Mouse (Mus musculus) Patski (cell line): ENCODE measurements around the gene Ly6g6c. TPM values are rescaled to one million over a fixed set of nuclear protein-coding genes. Genes with fewer than 3 reads are reported as not detected.

ENCODE experiments used
- ATAC-seq: fragments of 100-300 bp; one replicate; pipeline ENCODE4 v1.8.0; 2021
- CTCF ChIA-PET: fragments of 350-600 bp; sonication (Branson Sonifier 250); formaldehyde crosslinking; loops from one replicate; lab custom pipeline; 2022; ENCODE audit warnings: inconsistent platforms; lab: Charles Lee
- POLR2A ChIA-PET: fragments of 350-600 bp; sonication (Branson Sonifier 250); formaldehyde crosslinking; loops from one replicate; lab custom pipeline; 2022; ENCODE audit warnings: antibody characterized with exemption, inconsistent platforms; lab: Charles Lee
- DNase-seq: peaks from one replicate; pipeline ENCODE4 v3.0.0-alpha.2; 2011; ENCODE audit warnings: low read depth, low spot score
- H3K27me3 ChIP-seq: fragments of 371-371 bp; one replicate; pipeline ENCODE4 v1.5.1; 2021
- CTCF ChIP-seq: fragments of 100-300 bp; IDR thresholded peaks from one replicate; pipeline ENCODE4 v1.5.1; 2021
- in situ Hi-C: fragments of 300-500 bp; cut with MboI; formaldehyde crosslinking; loops from 3 replicates; pipeline ENCODE4 v1.11.1; 2018; ENCODE audit warnings: low pct_unique_long_range_greater_than_20kb, mixed read lengths
- polyA plus RNA-seq: library from polyadenylated mRNA; unstranded; gene quantifications from one replicate; pipeline ENCODE4 v1.2.3, GENCODE M21; 2021

Ly6g6c gene
- polyA plus RNA-seq, 1 experiment from 2014 or later: not detected

DNA sequence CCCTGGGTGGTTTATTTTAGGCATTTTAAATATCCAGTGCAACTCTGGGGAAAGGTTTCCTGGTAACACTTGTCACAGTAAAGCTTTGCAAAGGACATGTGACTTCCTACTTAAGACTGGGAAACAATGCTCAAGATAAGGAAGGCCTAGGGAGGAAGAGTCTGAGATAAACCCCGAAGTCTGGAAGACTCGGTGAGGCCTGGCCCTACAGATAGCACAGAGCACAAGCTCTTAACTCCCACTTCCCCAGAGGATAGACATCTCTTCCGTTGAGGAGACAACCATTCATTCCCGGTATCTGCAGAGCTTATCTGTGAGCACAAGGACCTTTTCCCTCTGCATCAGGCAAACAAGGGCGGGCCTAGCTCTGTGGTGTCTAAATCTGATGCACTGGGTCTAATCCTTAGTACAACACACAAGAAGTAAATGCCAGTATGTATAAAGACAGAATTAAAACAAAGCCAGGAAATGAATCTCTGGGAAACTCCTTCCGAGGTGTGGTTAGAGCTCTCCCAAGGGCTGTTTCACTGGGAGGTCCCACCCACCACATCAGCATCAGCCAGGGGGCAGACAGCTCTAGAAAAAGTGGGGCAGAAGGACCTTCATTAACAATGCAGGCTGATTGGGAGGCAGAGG, 43.2 kb upstream of the Ly6g6c start:
- ATAC-seq (no peak), DNase-seq (no peak)
- no peaks in the 10 kb centered on the region for H3K27me3 ChIP-seq
- POLR2A ChIA-PET: interaction anchor here (0.6 to 2.1 kb wide), 6 partner anchors 25 to 99 kb away, joined by 3 to 9 read pairs (median 3); partner anchors contain the start of genes Clic1 and Gpank1
- CTCF ChIA-PET: interaction anchor here (0.9 to 2.7 kb wide), 15 partner anchors 11 to 99 kb away, joined by 3 to 12 read pairs (median 4); partner anchors contain the start of genes Clic1, Gpank1 and Ly6g6e
- no peak for TF ChIP-seq CTCF
- in situ Hi-C loops: loop anchor here (5.0 kb wide), 2 partner anchors 40 to 90 kb away; no protein-coding TSS in a partner anchor

DNA sequence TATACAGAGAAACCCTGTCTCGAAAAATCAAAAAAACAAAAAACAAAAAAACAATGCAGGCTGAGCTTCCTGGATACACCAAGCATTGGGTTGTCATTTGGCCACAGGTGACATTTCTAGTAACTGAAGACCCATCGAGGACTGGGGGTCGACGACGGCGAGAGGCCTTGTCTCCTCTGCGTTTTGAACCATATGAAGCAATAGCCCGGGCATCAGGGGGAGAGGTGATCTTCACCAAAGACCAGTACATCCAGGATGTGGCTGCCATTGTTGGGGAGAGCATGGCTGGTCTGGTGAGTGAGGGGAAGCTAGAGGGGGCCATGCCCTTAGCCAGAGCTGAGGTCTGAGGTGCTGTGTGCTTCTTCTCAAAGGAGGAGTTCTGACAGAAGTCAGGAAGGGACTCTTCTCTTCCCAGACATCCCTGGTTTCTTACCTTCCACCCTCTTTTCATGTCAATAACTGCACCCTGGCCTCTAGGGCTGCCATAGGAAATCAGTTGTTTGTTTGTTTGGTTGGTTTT, 42.6 kb upstream of the Ly6g6c start:
- CTCF ChIA-PET: interaction anchor here (1.1 to 2.7 kb wide), 5 partner anchors 10 to 98 kb away, joined by 3 to 12 read pairs (median 4); partner anchors contain the start of gene Gpank1
- no peak for TF ChIP-seq CTCF
- in situ Hi-C loops: loop anchor here (5.0 kb wide), 2 partner anchors 40 to 90 kb away; no protein-coding TSS in a partner anchor
- POLR2A ChIA-PET: interaction anchor here (1.3 to 2.1 kb wide), 2 partner anchors 29 to 37 kb away, joined by 3 to 9 read pairs; no protein-coding TSS in a partner anchor
- no peak for DNase-seq
- ATAC-seq: no peak
- H3K27me3 ChIP-seq: no peaks in the 10 kb centered on the region

DNA sequence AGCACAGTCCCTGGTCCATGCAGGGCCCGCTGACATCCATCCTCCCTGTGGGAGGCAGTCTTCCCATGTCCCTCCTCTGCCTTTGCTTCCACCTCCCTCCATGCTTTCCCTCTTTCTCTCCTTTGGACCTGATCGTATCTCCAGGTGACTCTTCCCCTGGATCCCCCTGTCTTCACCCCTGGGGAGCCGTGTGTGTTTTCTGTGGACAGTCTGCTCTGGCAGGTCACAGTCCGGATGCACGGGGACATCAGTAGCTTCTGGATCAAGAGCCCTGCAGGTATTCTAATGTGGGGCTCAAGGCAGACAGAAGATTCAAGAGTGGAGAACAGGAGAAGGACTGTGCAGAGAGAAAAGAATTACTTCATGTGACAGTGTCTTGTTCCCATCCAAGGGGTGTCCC, 42.0 kb upstream of the Ly6g6c start:
- ChIA-PET CTCF (interaction anchor here (0.5 to 2.7 kb wide), 4 partner anchors 19 to 98 kb away, joined by 3 to 12 read pairs (median 4); partner anchors contain the start of gene Gpank1), POLR2A (no interaction called here)
- TF ChIP-seq CTCF: no peak
- in situ Hi-C loops: loop anchor here (5.0 kb wide), 2 partner anchors 39 to 89 kb away; no protein-coding TSS in a partner anchor
- no peak for ATAC-seq
- no peak for DNase-seq
- no peaks in the 10 kb centered on the region for H3K27me3 ChIP-seq

DNA sequence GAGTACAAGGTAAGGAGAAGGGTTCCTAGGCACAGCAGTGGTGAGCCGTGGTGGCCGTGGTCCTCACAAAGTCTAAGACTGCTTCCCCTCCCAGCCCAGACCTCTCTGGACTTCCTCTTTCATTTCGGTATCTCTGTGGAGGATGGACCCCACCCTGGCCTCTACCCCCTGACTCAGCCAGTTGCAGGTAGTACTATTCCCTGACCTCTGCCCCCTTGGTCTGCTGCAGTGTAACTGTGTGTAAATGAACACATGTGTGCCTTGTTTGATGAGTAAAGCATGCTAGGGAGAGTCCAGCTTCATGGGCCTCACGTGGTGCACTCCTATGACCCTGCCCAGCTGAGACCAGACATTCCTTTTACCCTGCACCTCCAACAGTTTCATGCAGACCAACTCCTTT, 41.4 kb upstream of the Ly6g6c start:
- no peak for ATAC-seq
- in situ Hi-C loops: loop anchor here (5.0 kb wide), 2 partner anchors 39 to 89 kb away; no protein-coding TSS in a partner anchor
- DNase-seq: no peak
- TF ChIP-seq CTCF: no peak
- H3K27me3 ChIP-seq: no peaks in the 10 kb centered on the region
- POLR2A ChIA-PET: no interaction called here
- CTCF ChIA-PET: interaction anchor here (0.5 to 0.8 kb wide), 2 partner anchors 28 to 36 kb away, joined by 3 read pairs; partner anchors contain the start of gene Ddah2

DNA sequence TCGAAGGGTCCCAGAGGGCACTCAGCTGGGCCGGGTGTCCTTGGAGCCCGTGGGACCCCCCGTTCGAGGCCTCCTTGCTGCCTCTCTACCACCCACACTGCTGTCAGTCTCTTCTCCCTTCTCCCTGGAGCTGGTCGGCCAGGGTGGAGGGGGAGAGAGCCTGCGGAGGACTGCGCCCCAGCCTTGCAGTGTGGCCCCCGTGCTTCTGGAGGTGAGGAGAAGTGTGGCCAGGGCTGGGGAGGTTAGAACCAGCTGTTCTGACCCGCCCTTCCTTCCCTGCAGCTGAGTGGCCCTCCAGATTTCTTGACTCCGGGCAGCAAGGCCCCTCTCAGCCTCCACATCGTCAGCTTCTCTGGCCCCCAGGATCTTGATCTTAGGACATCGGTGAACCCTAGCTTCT, 40.9 kb upstream of the Ly6g6c start:
- no peak for ATAC-seq
- in situ Hi-C loops: loop anchor here (5.0 kb wide), 2 partner anchors 38 to 88 kb away; no protein-coding TSS in a partner anchor
- no peak for TF ChIP-seq CTCF
- POLR2A ChIA-PET: no interaction called here
- no peak for DNase-seq
- CTCF ChIA-PET: interaction anchor here (0.8 kb wide), 1 partner anchor 35 kb away, joined by 3 read pairs; the partner anchor contains the start of gene Ddah2
- H3K27me3 ChIP-seq: no peaks in the 10 kb centered on the region

DNA sequence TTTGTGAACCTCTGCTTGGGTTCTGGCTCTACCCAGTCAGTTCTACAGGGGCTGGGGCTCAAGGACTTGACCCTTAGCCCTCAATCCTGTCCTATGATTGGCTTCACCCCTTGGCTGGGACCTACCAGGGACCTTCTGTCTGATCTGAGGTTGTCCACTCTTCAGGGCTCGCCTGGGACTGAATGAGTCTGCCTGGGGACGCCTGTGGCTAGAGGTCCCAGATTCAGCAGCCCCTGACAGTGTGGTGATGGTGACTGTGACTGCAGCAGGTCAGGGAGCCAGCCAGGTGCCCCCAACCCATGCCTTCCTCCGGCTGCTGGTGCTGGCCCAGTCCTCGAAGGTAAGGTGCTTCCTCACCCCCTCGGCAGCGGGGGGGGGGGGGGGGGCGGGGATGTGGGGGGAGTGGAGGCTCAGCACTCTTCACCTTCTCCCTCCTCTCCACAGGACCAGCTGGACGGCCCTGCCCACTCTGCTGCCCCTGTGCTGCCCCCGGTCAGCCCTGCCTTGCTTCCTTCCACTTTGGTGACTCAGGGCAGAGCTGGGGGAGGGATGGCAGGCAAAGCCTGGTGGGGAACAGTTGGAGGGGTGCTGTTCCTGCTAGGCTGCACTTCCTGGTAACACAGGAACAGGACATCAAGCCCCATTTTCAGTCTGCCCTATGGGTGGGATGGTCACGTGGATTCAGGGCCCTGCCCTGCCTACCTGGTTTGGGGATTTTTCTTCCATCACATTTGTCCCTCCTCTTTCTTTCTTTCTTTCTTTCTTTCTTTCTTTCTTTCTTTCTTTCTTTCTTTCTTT, 40.3 kb upstream of the Ly6g6c start:
- ChIA-PET POLR2A (interaction anchor here (0.7 kb wide), 1 partner anchor 82 kb away, joined by 6 read pairs; no protein-coding TSS in a partner anchor), CTCF (interaction anchor here (0.8 kb wide), 1 partner anchor 35 kb away, joined by 3 read pairs; the partner anchor contains the start of gene Ddah2)
- no peak for ATAC-seq
- in situ Hi-C loops: loop anchor here (5.0 kb wide), 2 partner anchors 37 to 87 kb away; no protein-coding TSS in a partner anchor
- no peak for TF ChIP-seq CTCF
- H3K27me3 ChIP-seq: no peaks in the 10 kb centered on the region
- no peak for DNase-seq

DNA sequence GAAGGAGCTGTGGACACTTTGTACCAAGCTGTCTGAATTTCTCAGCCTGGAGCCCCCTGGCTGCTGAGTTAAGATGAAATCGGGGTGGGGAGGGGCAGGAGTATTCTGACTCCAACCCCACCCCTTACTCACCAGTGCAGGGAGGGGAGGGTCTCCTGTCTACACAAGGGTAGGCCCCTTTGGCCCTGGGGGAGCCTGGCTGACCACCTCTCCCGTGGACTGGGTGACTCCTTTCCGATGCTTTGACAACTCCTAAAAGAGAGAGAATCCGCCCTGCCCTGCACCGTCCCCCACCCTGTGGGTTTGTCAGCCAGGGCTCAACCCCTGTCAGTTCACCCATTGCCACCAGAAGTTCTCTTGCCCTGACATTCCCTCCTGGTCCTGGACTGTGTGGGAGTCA, 39.0 kb upstream of the Ly6g6c start:
- H3K27me3 ChIP-seq: no peaks in the 10 kb centered on the region
- in situ Hi-C loops: no loop called here
- TF ChIP-seq CTCF: no peak
- no peak for ATAC-seq
- DNase-seq: no peak
- ChIA-PET CTCF (no interaction called here), POLR2A (interaction anchor here (0.6 to 0.7 kb wide), 2 partner anchors 16 to 69 kb away, joined by 3 read pairs; no protein-coding TSS in a partner anchor)

DNA sequence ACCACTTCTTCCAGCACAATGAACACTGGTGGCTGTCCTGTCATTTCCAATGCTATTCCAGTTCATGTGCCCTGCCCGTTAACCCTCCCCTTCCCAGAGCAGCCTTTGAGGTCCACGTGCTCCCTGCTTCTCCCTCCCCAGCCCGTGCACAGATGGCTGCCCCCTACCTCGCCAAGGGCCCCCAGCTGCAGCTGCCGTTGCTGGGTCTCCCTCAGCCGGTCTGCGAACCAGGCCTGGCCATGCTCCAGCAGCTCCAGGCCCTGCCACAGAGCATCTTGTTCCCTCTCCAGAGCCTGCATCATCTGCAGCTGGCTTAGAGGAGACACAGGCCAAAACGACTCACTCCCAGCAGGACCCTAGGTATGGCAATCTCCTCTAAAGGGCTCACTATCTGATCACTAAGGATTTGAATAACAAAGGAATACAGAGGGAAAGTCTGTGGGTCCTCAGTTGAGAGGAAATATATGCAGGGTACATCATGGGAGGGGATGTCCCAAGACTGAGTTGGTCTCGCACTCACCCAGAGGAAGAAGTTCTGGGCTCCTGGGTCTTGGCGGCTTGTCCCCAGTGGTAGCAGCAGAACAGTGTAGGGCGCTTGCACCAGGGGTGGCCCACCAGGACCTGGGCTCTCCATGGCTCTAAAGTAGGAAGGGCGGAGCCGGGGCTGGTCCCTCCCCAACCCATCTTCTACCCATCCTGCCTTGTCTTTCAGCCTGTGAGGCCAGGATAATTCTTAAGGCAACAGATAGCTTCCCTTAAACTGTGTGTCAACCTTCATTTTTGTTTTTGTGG, 37.7 kb upstream of the Ly6g6c start, which contains the start of gene Sapcd1:
TSS of gene Sapcd1 (minus strand) at position 740 of the 792 bp plus-strand sequence.
- ChIA-PET POLR2A (interaction anchor here (0.8 kb wide), 1 partner anchor 19 kb away, joined by 3 read pairs; the partner anchor contains the start of gene Msh5), CTCF (interaction anchor here (0.8 to 1.5 kb wide), 2 partner anchors 8 to 11 kb away, joined by 3 read pairs; no protein-coding TSS in a partner anchor)
- no peak for ATAC-seq
- in situ Hi-C loops: no loop called here
- H3K27me3 ChIP-seq: no peaks in the 10 kb centered on the region
- no peak for TF ChIP-seq CTCF
- DNase-seq: no peak

DNA sequence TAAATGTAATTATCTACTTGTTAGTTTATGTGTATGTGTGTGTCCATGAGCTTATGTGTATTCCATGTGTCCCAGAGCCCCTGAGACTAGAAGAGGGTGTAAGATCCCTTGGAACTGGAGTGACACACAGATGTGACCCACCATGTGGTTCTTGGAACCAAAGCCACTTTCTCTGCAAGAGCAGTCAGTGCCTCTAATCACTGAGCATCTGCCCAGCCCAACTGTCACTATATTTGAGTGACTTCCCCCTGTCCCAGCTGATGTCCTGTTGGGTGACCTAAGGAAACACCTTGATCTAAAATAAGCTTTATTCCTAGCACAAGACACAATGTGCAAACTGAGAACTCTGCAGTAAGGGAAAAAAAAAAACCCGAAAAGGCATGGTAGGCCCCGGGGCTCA, 36.9 kb upstream of the Ly6g6c start:
- in situ Hi-C loops: no loop called here
- CTCF ChIA-PET: interaction anchor here (0.8 to 1.5 kb wide), 4 partner anchors 9 to 16 kb away, joined by 3 to 5 read pairs (median 3); no protein-coding TSS in a partner anchor
- ATAC-seq (no peak), DNase-seq (no peak)
- H3K27me3 ChIP-seq: no peaks in the 10 kb centered on the region
- POLR2A ChIA-PET: interaction anchor here (0.6 to 0.8 kb wide), 2 partner anchors 9 to 18 kb away, joined by 3 read pairs; partner anchors contain the start of gene Msh5
- no peak for TF ChIP-seq CTCF
